Mouse (Mus musculus) R1 (cell line): ENCODE results near the gene Slc12a6.
A peak's percentile ranks its signal among the peaks of the same experiment; 100 is the strongest.

Experiments used
- DNase-seq: peaks from one replicate; pipeline ENCODE4 v3.0.0-alpha.2; 2018; ENCODE audit warnings: low read depth, low spot score

The Slc12a6 gene

DNA sequence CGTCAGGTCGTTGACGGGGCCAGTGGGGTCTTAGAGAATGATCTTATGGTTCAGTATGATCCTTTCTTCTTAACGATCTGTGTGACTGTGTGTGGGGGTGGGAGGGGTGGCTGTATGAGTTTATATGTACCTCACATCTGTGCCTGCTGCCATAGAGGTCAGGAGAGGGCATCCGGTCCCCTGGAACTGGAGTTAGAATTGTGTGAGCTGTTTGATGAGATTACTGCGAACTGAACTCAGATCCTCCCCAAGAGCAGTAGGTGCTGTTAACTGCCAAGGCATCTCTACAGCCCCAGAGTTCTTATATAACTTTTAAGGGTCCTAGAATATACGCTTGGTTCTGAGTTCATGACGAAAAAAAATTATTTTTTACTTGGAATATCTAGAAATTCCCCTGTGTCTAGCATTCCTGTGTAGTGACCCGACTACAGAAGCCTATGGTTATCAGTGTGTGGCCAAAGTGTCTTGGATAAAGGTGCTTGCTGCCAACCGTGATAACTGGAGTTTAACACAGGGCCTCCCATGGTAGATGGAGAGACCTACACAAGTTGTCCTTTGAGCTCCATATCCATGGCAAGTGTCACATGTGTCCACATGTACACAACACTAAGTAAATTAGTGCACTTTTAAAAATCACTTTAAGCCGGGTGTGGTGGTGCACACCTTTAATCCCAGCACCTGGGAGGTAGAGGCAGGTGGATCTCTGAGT is 62.6 kb downstream of the Slc12a6 start:
- DNase-seq = no peak

DNA sequence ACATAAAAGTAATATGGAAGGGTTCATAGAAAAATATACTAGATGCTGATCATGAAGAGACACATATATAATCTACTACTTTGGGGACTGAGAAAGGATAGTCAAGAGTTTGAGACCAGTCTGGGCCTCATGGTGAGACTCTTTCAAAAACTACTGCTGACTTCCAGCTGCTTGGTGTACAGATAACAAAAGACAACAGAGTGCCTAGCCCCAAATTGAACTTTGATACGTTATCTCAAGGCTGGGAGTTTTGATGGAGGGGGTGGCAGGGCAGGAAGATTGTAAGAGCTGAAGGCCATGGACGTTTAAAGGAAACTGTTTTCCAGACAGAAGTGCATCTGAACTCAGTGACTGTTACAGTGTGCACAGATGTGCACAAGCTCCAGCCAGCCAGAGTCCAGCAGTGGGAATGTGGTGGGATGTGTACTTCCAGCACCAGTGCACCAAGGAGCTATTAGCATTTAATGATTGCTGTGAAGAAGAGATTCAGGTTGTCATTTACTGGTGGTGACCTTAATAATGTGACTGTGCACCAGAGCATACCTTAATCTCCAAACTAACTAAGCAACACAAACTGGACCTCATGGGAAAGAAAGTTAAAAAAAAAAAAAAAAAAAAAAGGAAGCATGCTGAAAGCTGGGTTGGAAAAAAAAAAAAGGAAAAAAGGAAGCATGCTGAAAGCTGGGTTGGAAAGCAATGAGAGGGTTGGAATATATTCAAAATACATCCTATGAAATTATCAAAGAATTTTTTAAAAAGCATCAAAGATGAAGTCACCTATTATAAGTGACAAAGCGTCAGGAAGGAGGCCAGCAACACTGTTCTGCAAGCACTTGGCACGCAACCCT is 66.7 kb downstream of the Slc12a6 start:
- no peak for DNase-seq

DNA sequence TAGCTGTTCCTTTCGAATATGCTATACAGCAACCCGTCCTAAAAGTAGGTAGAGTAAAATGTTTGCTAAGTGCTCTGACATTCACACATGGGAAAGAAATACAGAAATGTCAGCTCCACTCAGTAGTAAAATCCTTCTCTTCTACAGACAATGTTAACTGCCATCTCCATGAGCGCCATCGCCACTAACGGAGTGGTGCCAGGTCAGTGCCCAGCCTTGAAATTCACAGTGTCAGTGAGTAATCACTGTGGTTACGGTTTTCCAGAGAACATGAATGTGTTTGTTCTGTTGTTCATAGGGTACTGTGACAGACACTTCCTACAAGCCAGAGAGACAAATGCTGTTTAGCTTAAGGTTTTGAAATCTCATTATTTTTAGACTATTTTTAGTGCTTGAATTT is 71.6 kb downstream of the Slc12a6 start:
- no peak for DNase-seq

DNA sequence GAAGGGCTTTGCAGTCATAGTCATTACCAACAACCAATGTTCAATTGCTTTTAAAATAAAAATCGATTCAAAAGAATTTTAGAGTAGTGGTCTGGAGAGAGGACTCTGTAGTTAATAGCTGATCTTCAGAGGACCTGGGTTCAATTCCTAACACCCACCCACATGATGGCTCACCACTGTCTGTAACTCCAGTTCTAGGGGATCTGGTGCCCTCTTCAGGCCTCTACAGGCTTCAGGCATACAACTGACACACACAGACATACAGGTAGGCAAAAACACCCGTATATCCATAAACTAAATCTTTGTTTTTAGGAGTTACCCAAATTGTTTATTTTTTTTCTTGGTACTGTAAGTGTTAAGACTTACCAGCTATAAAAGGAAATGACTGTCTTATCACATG is 74.1 kb downstream of the Slc12a6 start:
- peak; percentile 28 for DNase-seq

DNA sequence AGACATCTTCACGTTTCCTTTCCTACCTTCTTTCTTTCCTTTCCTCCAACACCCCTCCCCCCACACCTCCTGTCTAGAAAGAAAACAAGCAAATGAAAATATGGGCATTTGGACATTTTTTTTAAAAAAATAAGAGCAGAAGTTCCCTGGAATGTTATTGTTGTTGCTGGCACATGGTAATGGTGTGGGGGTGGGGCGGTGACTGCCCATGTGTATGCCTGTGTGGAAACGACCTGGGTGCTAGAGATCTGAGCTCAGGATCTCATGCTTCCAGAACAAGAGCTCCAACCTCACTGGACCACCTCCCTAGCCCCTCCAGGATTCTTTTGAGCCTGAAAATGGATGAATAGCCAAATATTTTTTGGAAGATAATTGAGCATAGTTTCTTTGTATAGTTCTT is 75.5 kb downstream of the Slc12a6 start:
- DNase-seq = no peak

DNA sequence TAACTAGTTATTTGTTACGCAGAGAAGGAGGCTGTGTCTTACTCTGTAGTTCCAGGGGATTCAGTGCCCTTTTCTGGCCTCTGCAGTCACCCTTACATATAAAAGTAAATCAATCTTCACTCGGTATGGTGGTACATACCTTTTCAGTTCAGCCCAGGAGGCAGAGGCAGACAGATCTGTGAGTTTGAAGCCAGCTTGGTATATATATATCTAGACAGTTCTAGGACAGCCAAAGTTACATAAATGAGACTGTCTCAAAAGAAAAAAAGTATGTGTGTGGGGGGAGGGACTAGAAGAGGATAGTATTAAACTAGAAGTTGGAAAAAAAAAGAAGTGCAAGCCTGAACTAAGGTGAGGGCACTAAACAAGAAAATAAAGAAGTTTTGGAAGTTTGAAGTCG is 82.6 kb downstream of the Slc12a6 start:
- DNase-seq = no peak

DNA sequence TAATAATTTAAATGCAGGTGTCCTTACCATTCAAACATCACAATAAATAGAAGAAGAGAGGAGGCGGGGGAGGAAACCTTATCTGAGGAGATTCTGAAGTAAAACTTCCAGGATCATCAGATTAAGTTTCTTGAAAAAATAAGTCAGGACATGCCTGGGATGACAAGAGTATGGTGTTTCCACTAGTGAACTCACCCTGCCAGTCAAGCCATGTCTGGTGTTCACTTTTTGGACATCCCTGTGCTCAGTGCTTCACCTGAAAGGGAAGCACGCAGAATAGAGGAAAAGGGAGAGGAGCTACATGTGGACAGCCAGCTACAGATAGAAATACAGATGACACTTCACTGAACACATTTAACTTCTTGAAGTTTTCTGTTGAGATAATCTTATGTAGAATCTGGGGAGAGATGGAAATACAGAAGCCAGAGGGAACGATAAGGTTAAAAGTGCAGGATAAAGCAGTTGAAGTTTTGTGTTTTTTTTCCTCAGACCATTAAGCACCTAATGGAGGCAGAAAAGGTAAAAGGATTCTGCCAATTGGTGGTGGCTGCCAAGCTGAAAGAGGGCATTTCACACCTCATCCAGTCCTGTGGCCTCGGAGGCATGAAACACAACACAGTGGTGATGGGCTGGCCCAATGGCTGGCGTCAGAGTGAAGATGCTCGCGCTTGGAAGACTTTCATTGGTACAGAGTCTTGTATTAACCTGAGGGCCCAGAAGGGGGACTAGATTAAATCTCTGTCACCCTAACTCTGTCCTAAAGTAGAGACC is 88.2 kb downstream of the Slc12a6 start:
- DNase-seq = peak; percentile 9

DNA sequence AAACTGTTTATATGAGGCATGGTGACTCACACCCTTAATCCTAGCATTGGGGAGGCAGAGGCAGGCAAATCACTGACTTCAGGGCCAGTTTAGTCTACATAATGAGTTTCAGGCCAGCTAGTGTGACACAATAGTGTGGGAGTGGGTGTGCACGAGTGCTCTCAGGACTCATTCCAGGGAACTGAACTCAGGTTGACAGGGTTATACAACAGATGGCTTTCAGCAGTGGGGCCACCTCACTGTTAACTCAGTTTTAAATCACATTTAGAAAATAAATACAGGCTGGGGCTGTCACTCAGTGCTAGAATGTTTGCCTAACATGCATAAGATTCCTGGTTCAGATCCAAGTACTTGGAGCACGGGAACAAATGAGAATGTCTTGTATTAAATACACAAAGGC is 94.0 kb downstream of the Slc12a6 start:
- DNase-seq = no peak

DNA sequence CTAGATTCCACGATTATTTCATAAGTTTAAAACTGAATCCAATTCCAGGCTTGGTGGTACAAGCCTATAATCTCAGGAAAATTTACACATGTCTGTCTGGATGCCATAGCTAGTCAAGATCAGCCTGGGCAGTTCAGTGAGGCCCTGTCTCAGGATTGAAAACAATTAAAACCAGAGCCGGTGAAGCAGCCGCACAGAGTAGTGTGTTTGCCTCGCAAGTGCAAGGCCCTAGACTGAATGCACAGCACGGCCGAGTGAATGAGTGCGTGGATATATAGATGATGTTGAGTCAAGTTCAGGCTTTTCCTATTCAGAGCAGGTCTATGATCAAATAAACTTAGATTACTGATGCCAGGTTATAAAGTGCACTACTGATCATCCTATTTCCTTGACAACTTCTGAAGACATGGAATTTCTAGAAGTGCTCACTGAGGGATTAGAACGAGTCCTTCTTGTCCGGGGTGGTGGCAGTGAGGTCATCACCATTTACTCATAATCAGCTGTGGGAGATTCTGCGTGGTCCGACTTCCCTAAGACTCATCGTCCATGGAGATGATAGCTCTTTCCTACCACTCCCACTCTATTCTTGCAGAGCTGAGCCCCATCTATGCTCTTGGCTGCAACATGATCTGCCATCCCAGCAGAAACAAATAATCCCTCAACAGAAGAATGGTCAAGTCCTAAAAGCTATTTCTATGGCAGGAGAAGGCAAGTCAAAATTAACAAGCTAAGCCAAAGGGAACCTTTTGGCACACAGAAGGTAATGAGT is 94.6 kb downstream of the Slc12a6 start:
- no peak for DNase-seq

DNA sequence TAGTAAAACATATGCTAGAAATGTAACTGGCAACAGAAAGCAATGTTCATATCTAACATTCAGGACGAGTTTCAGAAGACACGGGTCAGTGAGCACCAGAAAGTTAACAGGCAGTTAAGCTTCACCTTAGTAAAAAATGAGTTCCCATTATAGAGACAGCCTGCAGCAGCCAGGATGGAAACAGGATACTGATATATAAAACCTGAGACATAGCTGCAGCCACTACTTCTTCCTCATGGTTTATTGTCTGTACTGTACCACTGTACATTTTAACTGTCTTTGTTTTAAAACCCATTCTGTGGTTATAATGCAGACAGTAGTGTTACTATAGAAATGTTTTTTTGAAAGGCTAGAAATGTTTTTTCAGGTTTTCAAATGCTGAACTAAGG is 95.2 kb downstream of the Slc12a6 start:
- no peak for DNase-seq

DNA sequence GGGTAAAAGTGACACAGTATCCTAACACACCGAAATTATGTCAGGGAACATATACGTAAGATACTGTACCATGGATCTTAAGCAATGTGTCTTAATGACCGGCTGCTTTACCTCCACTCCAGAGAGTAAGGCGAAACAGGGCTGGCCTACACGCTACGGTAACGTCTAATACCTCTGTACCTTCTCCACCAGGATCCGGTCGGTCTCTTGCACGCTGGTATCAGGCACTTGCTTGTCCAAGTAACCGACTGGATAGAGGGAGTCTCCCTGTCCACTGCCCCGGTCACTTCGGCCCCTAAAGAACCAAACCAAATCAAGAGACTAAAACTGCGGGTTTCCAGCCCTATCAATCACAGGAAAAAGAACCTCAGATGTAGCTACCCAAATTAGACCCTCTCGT is 101.6 kb downstream of the Slc12a6 start:
- no peak for DNase-seq

DNA sequence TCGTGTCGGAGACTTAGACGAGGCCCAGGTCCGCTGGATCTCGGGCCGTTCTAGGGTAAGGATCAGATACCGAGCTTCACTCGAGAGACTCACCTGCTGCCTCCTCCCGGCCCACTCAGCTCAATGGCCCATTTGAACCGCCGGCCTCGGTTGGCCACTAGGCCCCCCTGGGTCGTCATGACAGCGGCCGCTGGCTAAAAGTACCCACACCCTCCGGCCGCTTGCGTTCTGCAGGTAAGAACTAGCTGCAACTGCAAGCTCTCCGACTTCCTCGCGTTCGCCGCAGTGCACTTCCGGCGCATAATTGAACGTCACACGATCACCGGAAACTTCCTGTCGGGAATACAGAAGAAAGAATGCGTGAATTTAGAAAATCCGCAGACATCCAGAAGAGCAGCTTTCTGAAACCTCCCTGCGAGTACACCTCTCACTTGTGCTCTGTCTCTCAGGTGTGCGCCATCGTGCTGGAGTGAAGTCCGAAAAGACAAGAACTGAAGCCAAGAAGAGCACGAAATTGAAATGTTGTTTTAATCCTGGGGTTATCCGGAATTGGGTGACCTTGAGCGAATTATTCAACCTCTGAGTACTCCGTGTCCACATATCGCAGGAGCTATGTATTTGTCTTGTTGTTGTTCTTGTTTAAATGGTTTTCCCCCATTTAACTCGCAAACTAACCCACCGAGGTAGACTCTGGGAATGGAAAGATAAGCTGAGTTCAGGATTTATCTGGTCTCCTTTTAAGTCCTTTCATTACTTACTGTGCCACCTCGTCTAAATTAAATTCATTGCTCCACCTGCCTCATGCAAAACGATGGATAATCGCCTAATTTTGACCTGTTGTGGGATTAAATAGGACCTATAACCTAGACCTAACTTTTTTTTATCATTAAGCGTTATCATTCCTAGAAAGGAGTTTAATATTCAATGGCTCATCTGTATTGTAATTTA is 102.4 kb downstream of the Slc12a6 start, which contains the start of gene Emc4:
TSS of gene Emc4 (minus strand) at position 302 of the 948 bp plus-strand sequence.
- peak; percentile 97 for DNase-seq

DNA sequence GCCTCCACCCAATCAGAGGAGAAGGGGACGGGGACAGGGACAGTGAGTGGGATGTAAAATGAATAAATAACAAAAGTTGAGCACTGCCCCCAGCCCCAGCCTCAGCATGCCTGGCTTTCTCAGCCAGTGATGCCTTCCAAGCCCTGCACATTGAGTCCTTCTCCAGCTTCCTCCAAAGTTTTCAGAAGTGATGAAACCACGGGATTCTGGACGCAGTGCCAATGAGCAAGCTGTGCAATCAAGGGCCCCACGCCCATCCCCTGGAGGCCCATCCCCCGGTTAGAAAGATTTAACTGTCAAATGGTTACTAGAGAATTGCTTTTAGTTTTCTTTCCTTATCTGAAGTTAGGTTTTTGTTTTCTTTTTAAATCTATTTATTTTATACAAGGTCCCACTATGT is 104.3 kb downstream of the Slc12a6 start:
- DNase-seq = no peak

DNA sequence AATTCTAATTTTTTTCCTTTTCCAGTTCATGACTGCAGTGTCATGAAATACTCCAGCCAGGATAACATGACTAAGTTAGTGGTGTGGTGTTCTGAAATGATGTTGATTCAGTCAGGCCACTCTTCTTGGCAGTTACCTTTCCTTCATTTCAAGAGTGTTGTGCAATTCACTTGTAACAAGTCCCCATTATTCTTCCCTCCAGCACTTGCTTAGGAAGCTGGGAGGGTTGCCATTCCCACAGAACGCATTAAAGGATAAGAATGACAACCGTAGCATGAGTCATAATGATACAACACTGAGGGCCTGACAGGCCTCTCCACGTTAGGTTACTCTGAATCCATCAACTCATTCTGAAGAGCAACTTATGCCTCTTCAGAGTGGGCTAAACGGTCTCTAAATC is 107.5 kb downstream of the Slc12a6 start:
- DNase-seq = no peak

DNA sequence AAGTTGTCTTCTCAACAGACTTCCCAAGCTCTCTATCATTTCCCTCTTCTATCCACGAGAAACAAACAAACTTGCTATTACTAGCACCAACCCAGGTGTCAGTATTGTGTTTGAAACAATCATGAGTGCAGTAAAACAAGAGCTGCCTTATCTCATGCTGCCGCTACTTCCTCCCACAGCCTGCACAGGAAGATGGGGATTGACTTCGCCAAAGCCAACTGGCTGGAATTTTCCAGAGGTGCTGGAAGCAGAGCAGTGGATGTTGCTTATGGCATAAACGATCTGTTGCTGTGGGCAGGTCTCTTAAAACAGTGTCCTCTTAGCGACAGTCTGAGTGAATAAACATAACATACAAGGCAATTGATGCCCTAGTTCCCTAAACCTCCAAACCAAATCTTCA is 109.0 kb downstream of the Slc12a6 start:
- no peak for DNase-seq

DNA sequence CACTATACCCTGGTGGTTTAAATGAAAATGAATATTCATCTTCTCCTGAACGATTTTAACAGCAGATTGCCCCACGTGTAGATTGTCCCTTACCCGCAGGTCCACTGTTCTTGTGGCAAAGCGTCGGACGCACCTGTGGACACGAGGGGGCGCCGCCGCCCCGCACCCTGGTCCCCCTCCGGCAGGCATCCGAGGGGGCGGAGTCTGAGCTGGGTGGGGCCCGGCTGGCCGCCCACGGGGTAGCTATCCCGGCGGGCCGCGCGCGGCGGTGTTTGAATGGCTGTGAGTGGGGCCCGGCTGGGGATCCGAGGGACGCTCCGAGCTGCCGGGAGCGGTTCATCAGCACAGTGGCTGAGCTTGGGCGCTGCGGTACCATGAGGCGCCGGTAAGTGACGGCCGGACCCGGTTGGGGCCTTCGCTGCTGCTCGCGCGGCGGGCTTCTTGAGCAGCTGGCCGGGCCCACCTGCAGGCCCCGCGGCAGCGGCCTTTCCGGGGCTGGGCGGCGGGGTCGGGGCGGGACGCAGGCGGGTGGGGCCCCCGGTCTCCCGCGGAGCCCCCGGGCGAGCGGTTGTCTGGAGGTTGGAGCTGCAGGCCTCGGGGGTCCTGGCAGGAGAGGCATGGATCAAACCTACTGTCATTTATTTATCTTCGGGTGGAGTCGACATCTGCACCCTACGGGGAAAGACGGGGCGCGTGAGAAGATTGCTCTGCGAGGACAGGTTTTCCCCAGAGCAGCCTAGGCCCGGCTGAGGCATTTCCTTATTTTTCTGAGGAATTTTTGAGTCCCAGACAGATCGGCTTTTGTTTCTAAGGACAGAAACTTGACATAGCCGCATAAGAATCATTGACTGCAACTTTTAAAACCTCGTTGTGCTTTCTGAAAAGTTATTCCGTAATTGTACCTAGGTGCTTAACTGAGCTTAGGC is 113.6 kb downstream of the Slc12a6 start, which contains the start of gene Katnbl1:
TSS of gene Katnbl1 (plus strand) at position 239 of the 926 bp plus-strand sequence.
- DNase-seq = peak; percentile 93

DNA sequence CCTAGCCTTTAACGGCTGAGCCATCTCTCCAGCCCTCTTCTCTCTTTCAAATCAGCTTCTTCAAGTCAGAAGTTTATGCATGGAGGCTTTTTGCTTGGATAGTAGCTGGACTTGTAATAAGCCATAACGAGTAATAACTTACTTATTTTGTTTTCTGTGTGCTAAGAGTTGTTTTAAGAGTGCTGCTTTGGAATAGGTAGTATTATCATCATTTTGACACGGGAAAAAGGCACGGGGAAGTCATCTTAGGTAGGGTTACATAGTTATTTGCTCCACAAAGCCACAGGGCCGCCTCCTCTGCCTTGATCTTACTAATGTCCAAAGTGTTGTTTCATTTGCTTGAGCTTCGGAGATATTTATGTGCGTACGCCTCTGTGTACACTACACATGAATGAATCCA is 114.5 kb downstream of the Slc12a6 start:
- no peak for DNase-seq

DNA sequence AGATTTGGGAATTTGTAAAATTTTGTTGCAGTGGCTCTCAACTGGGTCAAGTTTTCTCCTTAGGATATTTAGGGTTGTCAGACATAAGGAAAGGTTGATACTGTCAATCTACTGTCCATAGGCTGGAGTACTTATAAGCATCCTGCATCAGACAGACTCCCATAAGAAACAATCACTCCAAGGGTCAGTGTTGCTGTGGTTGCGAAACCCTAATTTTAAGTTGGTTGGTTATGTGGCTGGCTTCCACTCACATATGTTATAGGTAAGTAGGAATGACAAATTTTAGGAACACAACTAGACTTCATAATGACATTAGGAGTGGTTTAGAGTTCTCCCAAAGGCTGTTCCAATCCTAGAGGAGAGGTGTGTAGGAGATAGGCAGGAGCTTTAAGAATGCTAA is 115.6 kb downstream of the Slc12a6 start:
- no peak for DNase-seq

DNA sequence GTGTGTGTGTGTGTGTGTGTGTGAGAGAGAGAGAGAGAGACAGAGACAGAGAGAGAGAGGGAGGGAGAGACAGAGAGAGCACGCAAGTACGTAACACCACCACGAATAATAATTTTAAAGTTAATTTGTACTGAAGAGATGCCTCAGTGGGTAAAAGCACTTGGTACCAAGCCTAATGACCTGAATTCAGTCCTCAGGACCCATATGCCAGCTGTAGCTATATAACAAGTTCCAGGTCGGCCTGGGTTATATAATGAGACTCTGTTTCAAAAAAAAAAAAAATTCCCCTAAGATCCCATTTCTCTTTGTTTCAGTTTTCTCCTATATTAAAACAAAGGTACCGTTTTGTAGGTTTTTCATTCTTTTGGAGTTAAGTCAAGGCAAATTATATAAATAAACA is 125.2 kb downstream of the Slc12a6 start:
- DNase-seq = no peak
